Mouse (Mus musculus) midbrain, embryonic 10.5 days (tissue): ENCODE data around the gene Ciapin1. TPM values are rescaled to one million over a fixed set of nuclear protein-coding genes. Genes with fewer than 3 reads are reported as not detected.
A peak's percentile ranks its signal among the peaks of the same experiment; 100 is the strongest.

Experiments used
- DNase-seq: peaks from one replicate; pipeline ENCODE4 v3.0.0-alpha.2; 2017; ENCODE audit warnings: low spot score
- H3K27ac ChIP-seq: fragments of 300-500 bp; sonication (generic); replicated peaks from 2 replicates; pipeline ENCODE4 v1.5.1; 2016; ENCODE audit warnings: mild to moderate bottlenecking
- H3K27me3 ChIP-seq: fragments of 300-500 bp; sonication (generic); 2 replicates; pipeline ENCODE4 v1.6.1; 2016; ENCODE audit warnings: low read depth, mild to moderate bottlenecking; ENCODE audit not compliant: poor library complexity, severe bottlenecking
- H3K36me3 ChIP-seq: fragments of 300-500 bp; sonication (generic); 2 replicates; pipeline ENCODE4 v1.6.1; 2016; ENCODE audit warnings: mild to moderate bottlenecking, moderate library complexity
- H3K4me1 ChIP-seq: fragments of 300-500 bp; sonication (generic); 2 replicates; pipeline ENCODE4 v1.6.1; 2016
- H3K4me3 ChIP-seq: fragments of 300-500 bp; sonication (generic); 2 replicates; pipeline ENCODE4 v1.5.1; 2016; ENCODE audit warnings: mild to moderate bottlenecking, moderate library complexity
- H3K9me3 ChIP-seq: fragments of 300-500 bp; sonication (generic); replicated peaks from 2 replicates; pipeline ENCODE4 v1.6.1; 2016; ENCODE audit warnings: mild to moderate bottlenecking
- WGBS: fragments of 180-500 bp; shearing (Covaris S2); methylation state at CpG from one replicate; pipeline ENCODE4 v1.1.7; 2016; 5-methylcytosine and 5-hydroxymethylcytosine counted together
- polyA plus RNA-seq: library from polyadenylated mRNA; unstranded; fragments of >200 nt; fragmentation: Nextera tagmentation; extraction: Ambion mirVana; gene quantifications from 2 replicates; pipeline ENCODE4 v1.2.1, GENCODE M21; 2016

Gene Ciapin1
- polyA plus RNA-seq, 1 experiment from 2014 or later, result 185 TPM

DNA sequence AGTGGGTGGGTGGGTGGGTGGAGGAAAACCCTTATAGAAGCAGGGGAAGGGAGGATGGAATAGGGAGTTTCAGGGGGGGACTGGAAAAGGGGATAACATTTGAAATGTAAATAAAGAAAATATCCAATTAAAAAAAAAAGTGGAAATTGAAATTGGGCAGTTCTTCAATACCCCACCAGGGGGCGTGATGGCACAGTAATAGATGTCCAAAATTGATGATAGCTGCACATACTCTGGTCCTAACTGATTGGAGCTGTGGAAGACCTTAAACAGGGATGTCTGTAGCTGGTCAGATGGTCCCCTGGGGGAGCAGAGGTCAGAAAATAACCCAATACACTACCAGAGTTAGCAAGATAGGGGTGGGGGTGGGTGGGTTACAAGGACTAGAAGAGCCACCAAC lies 23.6 kb downstream of the Ciapin1 start:
- H3K4me1 ChIP-seq, result peaks cover 10% of the 10 kb centered on the region
- H3K27me3 ChIP-seq, result no peaks in the 10 kb centered on the region
- H3K36me3 ChIP-seq, result no peaks in the 10 kb centered on the region
- no peak overlapping the region for H3K4me3 ChIP-seq
- no peaks in the 10 kb centered on the region for H3K9me3 ChIP-seq
- no peak for DNase-seq
- no peak overlapping the region for H3K27ac ChIP-seq
- WGBS, result 0% methylated on average over 1 of the region's 1 CpGs

DNA sequence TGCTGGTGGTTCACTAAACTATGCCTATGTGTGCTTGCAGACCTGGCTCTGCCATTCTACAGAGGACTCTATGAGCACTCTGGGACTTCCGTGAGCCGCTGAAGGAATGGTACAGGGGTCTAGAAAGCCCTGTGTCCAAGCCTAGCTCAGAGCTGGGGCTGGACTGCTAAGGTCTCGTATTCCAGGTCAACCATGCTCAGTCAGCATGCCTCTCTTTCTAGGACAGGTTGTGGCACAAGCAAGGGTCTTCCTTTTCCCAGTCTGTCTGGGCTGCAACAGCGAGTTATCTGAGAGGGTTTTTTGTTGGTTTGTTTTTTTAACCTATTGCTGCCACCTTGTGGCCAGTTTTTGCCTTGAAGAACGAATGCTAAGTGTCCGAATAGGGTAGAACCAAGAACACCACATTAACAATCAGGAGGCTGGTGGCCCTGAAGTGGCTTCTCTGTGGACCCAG lies 25.5 kb downstream of the Ciapin1 start:
- peaks cover 16% of the 10 kb centered on the region for H3K4me1 ChIP-seq
- DNase-seq, result peak; percentile 84
- peak overlapping the region; percentile 36; the same call in 1 of the 2 replicates for H3K4me3 ChIP-seq
- peak overlapping the region; percentile 53 for H3K27ac ChIP-seq
- 26% methylated on average over 6 of the region's 6 CpGs for WGBS
- H3K36me3 ChIP-seq, result no peaks in the 10 kb centered on the region
- H3K9me3 ChIP-seq, result no peaks in the 10 kb centered on the region
- no peaks in the 10 kb centered on the region for H3K27me3 ChIP-seq

DNA sequence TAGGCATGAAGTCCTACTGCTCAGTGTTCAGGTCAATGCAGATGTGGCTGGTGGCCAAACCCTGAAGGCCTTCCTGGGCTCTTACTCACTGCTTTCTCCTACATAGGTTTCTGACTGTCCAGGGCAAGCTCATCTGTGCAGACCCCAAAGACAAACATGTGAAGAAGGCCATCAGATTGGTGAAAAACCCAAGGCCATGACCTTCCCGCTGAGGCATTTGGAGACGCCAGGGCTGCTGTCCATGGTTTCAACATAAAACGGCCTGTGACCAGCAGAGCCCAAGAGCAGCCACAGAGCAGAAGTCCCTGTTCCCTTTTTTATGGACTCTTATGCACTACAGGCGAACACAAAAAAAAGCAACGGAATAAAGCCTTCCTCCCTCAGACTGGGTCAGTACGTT lies 26.5 kb downstream of the Ciapin1 start:
- peaks cover 25% of the 10 kb centered on the region for H3K4me1 ChIP-seq
- H3K4me3 ChIP-seq, result no peak overlapping the region
- DNase-seq, result no peak
- no peaks in the 10 kb centered on the region for H3K9me3 ChIP-seq
- 76% methylated on average over 6 of the region's 6 CpGs for WGBS
- H3K27ac ChIP-seq, result 0 out of 2 replicates have a peak overlapping the region, but pooled peaks have one; percentile 53
- no peaks in the 10 kb centered on the region for H3K27me3 ChIP-seq
- no peaks in the 10 kb centered on the region for H3K36me3 ChIP-seq

DNA sequence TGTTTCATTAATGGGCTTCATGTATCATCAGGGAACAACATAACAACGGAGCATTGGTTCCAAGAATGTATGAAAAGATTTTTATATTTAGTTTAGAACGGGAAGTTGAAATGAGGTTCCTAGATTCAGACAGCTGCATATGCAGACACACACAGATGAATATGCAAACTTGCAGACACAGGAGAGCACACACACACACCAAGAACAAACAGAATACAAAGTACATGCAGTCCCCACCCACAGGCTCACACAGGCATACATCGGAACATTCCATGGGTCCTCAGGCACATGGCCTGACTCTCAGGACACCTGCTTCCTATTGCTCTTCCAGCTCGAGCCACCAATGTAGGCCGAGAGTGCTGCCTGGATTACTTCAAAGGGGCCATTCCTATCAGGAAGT lies 27.3 kb downstream of the Ciapin1 start:
- H3K4me3 ChIP-seq, result no peak overlapping the region
- 86% methylated on average over 5 of the region's 5 CpGs for WGBS
- peaks cover 33% of the 10 kb centered on the region for H3K4me1 ChIP-seq
- no peaks in the 10 kb centered on the region for H3K9me3 ChIP-seq
- H3K27ac ChIP-seq, result no peak overlapping the region
- no peaks in the 10 kb centered on the region for H3K36me3 ChIP-seq
- no peaks in the 10 kb centered on the region for H3K27me3 ChIP-seq
- no peak for DNase-seq

DNA sequence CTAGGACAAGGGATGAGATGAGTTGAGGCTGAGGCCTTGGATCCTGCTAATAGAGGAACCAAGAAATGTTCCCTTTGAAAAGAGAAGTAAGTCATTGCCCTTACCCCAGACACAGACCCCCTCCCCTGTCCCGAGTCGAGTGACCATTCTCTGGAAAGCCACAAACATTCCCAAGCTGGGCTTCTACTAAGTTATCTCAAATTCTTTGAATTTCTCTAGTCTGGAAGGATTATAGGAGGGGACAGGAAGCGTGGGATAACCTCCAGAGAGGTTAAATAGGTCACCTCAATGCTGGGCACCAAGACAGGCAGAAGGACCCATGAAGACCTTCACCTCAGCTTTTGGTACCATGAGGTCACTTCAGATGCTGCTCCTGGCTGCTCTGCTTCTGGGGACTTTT lies 28.0 kb downstream of the Ciapin1 start, which contains the start of gene Ccl17:
Gene Ccl17, plus strand, starts transcription at position 301 of the 400 bp plus-strand sequence.
- H3K36me3 ChIP-seq, result no peaks in the 10 kb centered on the region
- H3K9me3 ChIP-seq, result no peaks in the 10 kb centered on the region
- WGBS, result 75% methylated on average over 3 of the region's 3 CpGs
- no peaks in the 10 kb centered on the region for H3K27me3 ChIP-seq
- peaks cover 35% of the 10 kb centered on the region for H3K4me1 ChIP-seq
- no peak for DNase-seq
- no peak within 1 kb of the TSS for H3K27ac ChIP-seq
- H3K4me3 ChIP-seq, result no peak within 1 kb of the TSS

DNA sequence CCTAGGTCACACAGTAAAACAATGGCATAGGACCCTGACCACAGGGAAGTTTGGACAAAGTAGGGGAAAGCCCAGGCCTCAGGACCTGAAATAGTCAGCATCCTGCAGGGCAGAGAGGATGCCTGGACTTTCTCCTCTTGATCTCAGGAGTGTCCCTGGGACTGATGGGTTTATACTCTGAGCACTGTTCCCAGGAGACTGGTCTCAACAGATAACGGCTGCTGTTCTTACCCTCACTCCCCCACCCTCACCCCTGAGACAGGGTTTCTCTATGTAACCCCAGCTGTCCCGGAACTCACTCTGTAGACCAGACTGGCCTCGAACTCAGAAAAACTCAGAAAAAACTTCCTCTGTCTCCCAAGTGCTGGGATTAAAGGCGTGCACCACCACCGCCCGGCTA lies 29.8 kb downstream of the Ciapin1 start:
- no peaks in the 10 kb centered on the region for H3K36me3 ChIP-seq
- peaks cover 35% of the 10 kb centered on the region for H3K4me1 ChIP-seq
- no peak overlapping the region for H3K27ac ChIP-seq
- H3K4me3 ChIP-seq, result no peak overlapping the region
- H3K9me3 ChIP-seq, result no peaks in the 10 kb centered on the region
- DNase-seq, result no peak
- WGBS, result 84% methylated on average over 6 of the region's 6 CpGs
- H3K27me3 ChIP-seq, result no peaks in the 10 kb centered on the region

DNA sequence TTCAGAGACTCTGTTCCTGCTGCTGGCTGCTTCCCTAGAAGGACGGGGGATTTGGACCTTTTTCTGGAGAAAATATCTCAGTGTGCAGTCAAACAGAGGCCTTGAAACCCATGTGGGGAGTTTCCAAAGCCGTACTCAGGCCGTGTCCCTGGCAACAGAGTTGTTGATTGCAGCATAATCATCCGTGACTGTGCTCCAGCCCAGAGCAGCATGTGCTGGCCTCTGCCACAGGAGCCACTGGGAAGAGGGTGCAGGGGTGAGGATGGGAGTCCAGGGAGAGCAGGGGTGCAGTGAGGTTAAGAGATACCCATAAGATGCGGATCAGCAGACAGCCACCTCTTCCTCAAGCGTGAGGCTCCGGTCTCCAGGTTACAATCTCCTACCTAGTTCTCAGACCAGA lies 30.7 kb downstream of the Ciapin1 start:
- no peak for DNase-seq
- no peak overlapping the region for H3K4me3 ChIP-seq
- H3K27me3 ChIP-seq, result no peaks in the 10 kb centered on the region
- H3K9me3 ChIP-seq, result no peaks in the 10 kb centered on the region
- H3K36me3 ChIP-seq, result no peaks in the 10 kb centered on the region
- 64% methylated on average over 7 of the region's 7 CpGs for WGBS
- H3K4me1 ChIP-seq, result peaks cover 29% of the 10 kb centered on the region
- H3K27ac ChIP-seq, result peak overlapping the region; percentile 52

DNA sequence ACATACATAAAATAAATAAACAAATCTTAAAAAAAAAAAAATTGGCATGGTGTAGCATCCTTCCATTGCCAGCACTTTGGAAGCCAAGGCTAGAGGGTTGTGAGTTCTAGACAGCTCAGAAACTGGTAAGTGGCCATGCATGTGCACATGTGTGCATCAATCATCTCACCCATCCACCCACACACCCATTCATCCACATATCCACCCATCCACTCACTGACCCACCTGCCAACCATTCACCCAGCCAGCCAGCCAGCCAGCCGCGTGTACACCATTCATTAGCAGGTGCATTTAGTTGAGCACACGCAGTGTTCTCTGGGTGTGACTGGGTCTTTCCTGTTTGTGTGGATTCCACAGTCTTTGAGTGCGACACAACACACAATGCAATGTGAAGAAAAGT lies 32.3 kb downstream of the Ciapin1 start:
- H3K9me3 ChIP-seq, result no peaks in the 10 kb centered on the region
- no peak overlapping the region for H3K27ac ChIP-seq
- 75% methylated on average over 4 of the region's 4 CpGs for WGBS
- no peak overlapping the region for H3K4me3 ChIP-seq
- peaks cover 32% of the 10 kb centered on the region for H3K4me1 ChIP-seq
- no peaks in the 10 kb centered on the region for H3K27me3 ChIP-seq
- no peak for DNase-seq
- H3K36me3 ChIP-seq, result no peaks in the 10 kb centered on the region

DNA sequence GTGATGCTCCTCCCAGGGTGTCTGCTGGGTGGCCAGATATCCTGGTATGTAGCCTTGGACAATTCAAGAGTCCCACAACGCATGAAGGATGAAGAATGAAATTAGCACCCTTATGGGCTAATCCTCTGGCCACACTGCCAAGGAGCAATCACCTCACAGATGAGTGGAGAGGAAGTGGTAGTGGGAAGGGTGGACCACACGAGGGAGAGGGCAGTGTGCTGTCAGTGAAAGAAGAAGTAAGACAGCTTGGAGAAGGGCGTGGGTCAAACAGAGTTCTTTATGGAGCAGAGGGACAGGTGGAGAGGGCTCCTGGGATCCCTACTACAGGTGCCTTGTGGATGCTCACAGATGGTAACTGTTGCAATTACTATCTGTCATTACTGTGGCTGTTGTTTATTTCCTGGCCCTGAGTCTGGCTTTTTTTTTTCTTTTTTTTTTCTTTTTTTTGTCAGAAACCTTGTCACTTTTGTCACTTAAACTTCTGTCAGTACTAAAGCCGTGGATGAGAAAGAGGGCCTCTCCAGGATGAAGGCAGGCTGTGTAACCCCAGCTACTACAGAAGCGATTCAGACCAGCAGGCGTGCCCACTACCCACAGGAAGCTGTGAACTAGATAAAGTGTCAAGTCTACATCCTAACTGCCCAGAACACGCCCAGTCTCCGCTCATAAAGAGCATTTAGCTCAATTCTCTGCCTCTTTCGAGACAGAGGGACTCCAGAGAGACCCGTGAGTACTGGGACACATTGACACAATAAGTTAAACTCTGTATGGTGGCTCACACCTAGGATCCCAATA lies 33.4 kb downstream of the Ciapin1 start:
- Histone ChIP-seq H3K4me3 (no peak overlapping the region), H3K36me3 (no peaks in the 10 kb centered on the region), H3K4me1 (peaks cover 32% of the 10 kb centered on the region), H3K27me3 (no peaks in the 10 kb centered on the region), H3K27ac (no peak overlapping the region), H3K9me3 (no peaks in the 10 kb centered on the region)
- DNase-seq, result no peak
- WGBS, result 79% methylated on average over 10 of the region's 10 CpGs

DNA sequence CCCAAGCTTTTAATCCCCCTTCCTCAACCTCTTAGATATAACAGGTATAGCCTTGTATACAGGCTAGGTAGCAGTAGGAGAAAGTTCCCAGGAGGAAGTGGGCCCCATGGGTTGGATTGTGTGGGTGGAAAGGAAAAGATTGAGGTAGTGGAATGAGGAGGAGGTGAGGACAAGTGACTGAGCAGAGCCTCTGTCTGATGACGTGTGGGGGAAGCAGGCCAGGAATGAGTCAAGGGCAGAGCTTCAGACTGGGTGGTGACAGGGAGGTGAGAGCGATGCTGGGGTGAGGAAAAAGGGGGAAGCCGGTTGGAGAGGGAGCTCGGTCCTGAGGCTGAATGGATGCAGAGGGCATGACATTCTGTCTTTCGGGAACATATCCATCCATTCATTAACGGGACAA lies 34.6 kb downstream of the Ciapin1 start:
- no peaks in the 10 kb centered on the region for H3K9me3 ChIP-seq
- WGBS, result 81% methylated on average over 6 of the region's 6 CpGs
- no peak for DNase-seq
- no peaks in the 10 kb centered on the region for H3K27me3 ChIP-seq
- peaks cover 32% of the 10 kb centered on the region for H3K4me1 ChIP-seq
- H3K4me3 ChIP-seq, result no peak overlapping the region
- H3K27ac ChIP-seq, result no peak overlapping the region
- H3K36me3 ChIP-seq, result no peaks in the 10 kb centered on the region

DNA sequence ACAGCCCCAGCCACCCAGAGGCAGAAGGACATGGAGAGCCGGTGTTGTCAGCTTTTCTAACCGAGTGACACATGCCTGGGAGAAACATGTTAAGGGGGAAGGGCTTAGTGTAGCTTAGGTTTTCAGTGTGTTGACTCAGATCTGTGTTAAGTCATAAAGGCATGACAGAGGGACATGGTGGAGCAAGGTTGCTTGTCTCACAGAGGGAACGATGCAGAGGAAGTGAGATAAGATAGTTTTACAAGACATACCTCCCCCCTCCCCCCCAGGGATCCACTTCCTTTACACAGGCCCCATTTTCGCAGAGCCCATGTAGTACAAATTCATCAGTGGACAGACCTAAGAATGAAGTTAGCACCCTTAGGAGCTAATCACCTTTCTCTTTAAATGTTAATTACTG lies 35.8 kb downstream of the Ciapin1 start:
- DNase-seq, result no peak
- Histone ChIP-seq H3K9me3 (no peaks in the 10 kb centered on the region), H3K4me1 (peaks cover 23% of the 10 kb centered on the region), H3K36me3 (no peaks in the 10 kb centered on the region), H3K27me3 (no peaks in the 10 kb centered on the region), H3K4me3 (no peak overlapping the region), H3K27ac (no peak overlapping the region)
- 85% methylated on average over 4 of the region's 4 CpGs for WGBS

DNA sequence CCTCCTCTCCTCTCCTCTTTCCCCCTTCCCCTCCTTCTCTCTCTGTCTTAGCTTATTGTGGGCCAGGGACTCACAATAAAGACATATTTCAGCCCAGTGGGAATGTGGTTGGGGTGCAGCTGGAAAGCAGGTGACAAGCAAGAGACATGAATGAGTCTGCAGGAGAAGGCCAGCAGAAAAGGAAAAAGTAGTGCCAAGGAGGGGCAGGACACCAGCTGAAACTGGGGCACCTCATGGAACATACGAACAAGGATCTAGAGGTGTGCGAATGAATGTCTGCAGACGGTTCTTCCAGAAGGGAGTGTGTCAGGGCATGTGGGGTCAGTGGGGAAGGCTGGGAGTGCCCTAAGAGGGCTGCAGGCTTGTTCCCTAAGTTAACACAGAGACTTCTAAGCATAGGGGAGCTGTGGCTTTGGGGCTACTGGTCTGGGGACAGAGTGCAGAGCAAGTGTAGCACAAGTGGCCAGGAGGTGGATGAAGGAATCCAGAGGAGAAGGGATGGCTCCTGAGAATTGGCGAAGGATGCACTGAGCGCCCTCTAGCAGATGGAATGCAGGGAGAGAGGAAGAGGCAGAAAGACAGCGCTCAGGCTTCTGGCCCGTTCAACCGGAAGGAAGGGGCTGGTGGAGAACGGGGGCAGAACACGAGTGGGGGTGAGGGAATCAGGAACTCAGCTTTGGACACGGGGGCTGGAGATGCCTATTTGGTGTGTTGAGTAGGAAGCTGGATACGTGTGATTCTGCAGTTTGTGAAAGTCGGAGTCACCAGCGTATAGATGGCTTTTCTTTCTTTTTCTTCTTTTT lies 36.7 kb downstream of the Ciapin1 start:
- Histone ChIP-seq H3K36me3 (no peaks in the 10 kb centered on the region), H3K27ac (no peak overlapping the region), H3K27me3 (no peaks in the 10 kb centered on the region), H3K4me3 (0 out of 2 replicates have a peak overlapping the region, but pooled peaks have one; percentile 2), H3K9me3 (no peaks in the 10 kb centered on the region), H3K4me1 (peaks cover 15% of the 10 kb centered on the region)
- DNase-seq, result peak; percentile 35
- whole genome bisulfite sequencing, result 51% methylated on average over 14 of the region's 14 CpGs
